Mouse (Mus musculus) CD4-positive, CD25-positive, alpha-beta regulatory T cell (primary cell): Measurements from ENCODE around the gene Olfr885. TPM values are rescaled to one million over a fixed set of nuclear protein-coding genes. Genes with fewer than 3 reads are reported as not detected.

Experiments
- polyA plus RNA-seq: library from polyadenylated mRNA; unstranded; fragments of 100-300 nt; shearing (Covaris generic); gene quantifications from one replicate; pipeline ENCODE4 v1.2.1, GENCODE M21; 2017

The Olfr885 gene
- polyA plus RNA-seq = not detected

DNA sequence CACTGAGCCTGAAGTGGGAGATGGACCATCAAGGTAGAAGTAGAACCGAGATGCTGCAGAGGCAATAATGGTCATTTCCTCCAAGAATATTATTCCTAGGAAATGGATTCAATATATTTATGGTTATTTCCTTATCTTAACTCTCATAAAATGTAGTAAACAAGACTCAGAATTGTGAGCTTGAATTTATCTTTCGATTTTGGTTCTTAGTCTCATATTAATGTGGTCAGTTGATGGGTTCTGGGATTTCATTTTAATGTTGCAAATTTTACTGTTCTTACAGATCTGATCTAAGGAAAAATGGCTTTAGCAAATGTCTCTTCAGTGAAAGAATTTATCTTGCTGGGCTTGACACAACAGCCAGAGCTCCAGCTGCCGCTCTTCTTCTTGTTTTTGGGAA lies at the start of gene Olfr885:
Olfr885 (plus strand) TSS at position 301 of the 400 bp plus-strand sequence.

DNA sequence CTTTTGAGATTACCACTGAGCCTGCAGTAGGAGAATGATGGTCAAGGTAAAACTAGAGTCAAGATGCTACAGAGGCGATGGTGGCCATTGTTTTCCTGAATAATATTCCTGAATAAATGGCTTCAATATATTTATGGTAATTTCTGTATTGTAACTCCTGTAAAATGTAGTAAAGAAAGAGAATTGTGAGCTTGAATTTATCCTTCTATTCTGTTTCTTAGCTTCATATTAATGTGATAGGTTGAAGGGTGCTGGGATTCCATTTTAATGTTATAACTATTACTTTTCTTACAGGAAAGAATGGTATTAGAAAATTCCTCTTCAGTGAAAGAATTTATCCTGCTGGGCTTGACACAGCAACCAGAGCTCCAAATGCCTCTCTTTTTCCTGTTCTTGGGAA lies 35.6 kb upstream of the Olfr885 start, which contains the start of gene Olfr883:
Olfr883 (plus strand) TSS at position 301 of the 400 bp plus-strand sequence.

DNA sequence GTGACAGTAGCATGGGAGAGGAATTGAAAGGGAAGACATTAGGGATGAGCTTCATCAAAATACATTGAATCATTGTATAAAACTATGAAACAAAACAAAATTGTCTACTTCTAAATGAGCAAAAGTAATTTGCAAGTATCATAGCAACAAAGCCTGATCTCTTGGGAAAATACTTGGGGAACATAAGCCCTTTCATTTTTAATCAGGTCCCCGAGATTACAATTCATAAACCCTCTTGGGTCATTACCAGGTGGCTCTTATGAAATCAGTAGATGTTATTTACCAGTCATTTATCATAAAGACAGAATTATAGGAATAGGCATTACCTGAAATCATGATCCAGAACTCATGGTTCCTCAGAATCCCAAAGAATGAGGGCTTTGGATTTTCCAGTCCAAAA lies 14.9 kb upstream of the Olfr885 start, which contains the start of gene Olfr884:
Olfr884 (plus strand) TSS at position 301 of the 400 bp plus-strand sequence.

DNA sequence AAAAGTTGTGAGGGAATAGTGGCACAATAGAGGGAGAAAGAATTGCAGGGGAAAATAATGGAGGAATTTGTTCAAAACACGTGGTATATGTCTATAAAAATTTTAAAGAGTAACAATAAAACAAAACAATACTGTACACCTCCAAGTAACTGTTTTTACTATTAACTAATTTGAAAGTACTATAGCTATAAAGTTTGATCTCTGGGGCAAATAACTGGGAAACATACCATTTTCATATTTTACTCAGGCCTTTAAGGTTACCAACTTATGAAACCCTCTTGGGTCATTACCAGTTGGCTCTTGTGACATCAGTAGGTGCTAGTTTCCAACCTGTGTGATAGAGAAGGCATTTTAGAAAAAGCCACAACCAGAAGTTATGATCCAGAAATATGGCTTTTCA lies 22.6 kb downstream of the Olfr885 start, which contains the start of gene Olfr887:
Olfr887 (plus strand) TSS at position 301 of the 400 bp plus-strand sequence.

DNA sequence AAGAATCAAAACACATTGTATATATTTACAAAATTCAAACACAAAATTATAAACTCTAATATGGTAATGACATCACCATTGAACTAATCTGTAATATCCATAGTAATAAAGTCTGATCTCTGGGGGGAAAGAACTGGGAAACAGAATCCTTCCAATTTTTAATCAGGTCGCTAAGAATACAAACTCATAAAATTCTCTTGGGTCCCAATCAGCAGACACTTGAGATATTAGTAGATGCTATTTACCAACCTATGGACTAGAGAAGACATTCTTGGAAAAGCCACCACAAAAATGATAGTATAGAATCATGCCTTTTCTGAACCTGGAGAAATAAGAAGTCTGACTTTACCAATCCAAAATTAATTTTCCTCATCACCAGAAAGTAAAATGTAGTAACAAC lies 46.7 kb downstream of the Olfr885 start, which contains the start of gene Olfr888:
Olfr888 (plus strand) TSS at position 301 of the 400 bp plus-strand sequence.

Other genes starting within 250 kb of the Olfr885 start
- gene Olfr877, start 207.1 kb upstream of the Olfr885 start, polyA plus RNA-seq = 0.08 TPM
- 0.02 TPM for gene Olfr145, start 164.6 kb upstream of the Olfr885 start, polyA plus RNA-seq
- gene Olfr878, start 143.5 kb upstream of the Olfr885 start, polyA plus RNA-seq = 0.14 TPM
- gene Olfr881, start 69.5 kb upstream of the Olfr885 start, polyA plus RNA-seq = not detected
- gene Olfr883, start 35.5 kb upstream of the Olfr885 start, polyA plus RNA-seq = not detected
- gene Olfr884, start 14.8 kb upstream of the Olfr885 start, polyA plus RNA-seq = not detected
- 0.06 TPM for gene Olfr887, start 22.8 kb downstream of the Olfr885 start, polyA plus RNA-seq
- gene Olfr888, start 46.8 kb downstream of the Olfr885 start, polyA plus RNA-seq = 0.10 TPM
- gene Olfr889, start 53.9 kb downstream of the Olfr885 start, polyA plus RNA-seq = 0.11 TPM
- gene Olfr890, start 81.2 kb downstream of the Olfr885 start, polyA plus RNA-seq = 0.04 TPM
- gene Olfr891, start 119.5 kb downstream of the Olfr885 start, polyA plus RNA-seq = not detected
- gene Olfr893, start 147.0 kb downstream of the Olfr885 start, polyA plus RNA-seq = not detected
- gene Olfr894, start 156.7 kb downstream of the Olfr885 start, polyA plus RNA-seq = not detected
- gene Olfr143, start 191.5 kb downstream of the Olfr885 start, polyA plus RNA-seq = not detected
- not detected for gene Olfr895, start 206.5 kb downstream of the Olfr885 start, polyA plus RNA-seq
- not detected for gene Olfr896-ps1, start 229.8 kb downstream of the Olfr885 start, polyA plus RNA-seq